Mouse (Mus musculus) liver, adult 2 months (tissue): Measurements from ENCODE around the gene Fth1.
"Not testable (repeated sequence)": the region's sequence is repeated elsewhere in the genome, so short reads cannot be mapped to it uniquely, and the experiment has no call there.

Experiments
- CTCF ChIP-seq: fragments of 200-500 bp; IDR thresholded peaks from 2 replicates; pipeline ENCODE4 v1.5.1; 2011; ENCODE audit warnings: low read depth, low read length, control low read depth
- POLR2A ChIP-seq: fragments of 200-500 bp; IDR thresholded peaks from 2 replicates; pipeline ENCODE4 v1.6.1; 2011; ENCODE audit warnings: low read length, control low read depth; ENCODE audit not compliant: insufficient read depth; ENCODE audit errors: extremely low read depth

DNA sequence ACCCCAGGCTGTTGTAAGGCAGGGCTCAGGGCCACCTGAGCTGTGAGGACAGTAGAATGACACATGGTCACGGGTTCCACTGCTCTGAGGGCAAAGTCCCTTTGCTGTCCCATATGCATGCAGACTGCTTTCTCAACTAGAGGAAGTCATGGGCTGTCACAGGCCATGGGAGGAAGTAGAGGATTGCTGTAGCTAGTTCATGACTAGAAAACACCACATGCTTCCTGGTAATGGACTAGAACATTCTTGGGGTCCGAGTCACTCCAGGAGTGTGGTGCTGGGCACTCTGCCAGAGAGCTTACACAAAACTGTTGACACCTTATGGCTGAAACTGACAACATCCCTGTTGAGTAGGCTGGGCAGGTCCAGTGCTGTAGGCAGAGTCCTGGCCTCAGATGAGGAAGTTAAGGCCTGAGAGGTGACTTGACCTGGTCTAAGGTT lies 49.2 kb upstream of the Fth1 start:
- not testable (repeated sequence) for TF ChIP-seq CTCF, POLR2A
